Mouse (Mus musculus): ENCODE data around the gene Rab10.
"Not testable (repeated sequence)": the region's sequence is repeated elsewhere in the genome, so short reads cannot be mapped to it uniquely, and the experiment has no call there.

Rab10 gene

GRCm38 (mm10) chr12:3309391-3310320 is at the start of gene Rab10:
Gene Rab10, minus strand, starts transcription at chr12:3309969.
- DNase-seq (ENCODE audit: low read depth, low spot score) = peak; percentile 99

GRCm38 (mm10) chr12:3359302-3359701 is 49.5 kb upstream of the Rab10 start:
- DNase-seq (ENCODE audit: low read depth, low spot score) = peak; percentile 87

GRCm38 (mm10) chr12:3356824-3357223 is 47.1 kb upstream of the Rab10 start:
- DNase-seq (ENCODE audit: low read depth, low spot score) = peak; percentile 75

GRCm38 (mm10) chr12:3355068-3355467 is 45.3 kb upstream of the Rab10 start:
- no peak for DNase-seq (ENCODE audit: low read depth, low spot score)

- DNase-seq (ENCODE audit: low read depth, low spot score) = no peak
Measured at GRCm38 (mm10) chr12:3352216-3352615, 42.4 kb upstream of the Rab10 start.

GRCm38 (mm10) chr12:3350136-3350535 is 40.4 kb upstream of the Rab10 start:
- DNase-seq (ENCODE audit: low read depth, low spot score) = no peak

- DNase-seq (ENCODE audit: low read depth, low spot score) = no peak
Measured at GRCm38 (mm10) chr12:3349387-3349786, 39.6 kb upstream of the Rab10 start.

GRCm38 (mm10) chr12:3347682-3348081 is 37.9 kb upstream of the Rab10 start:
- no peak for DNase-seq (ENCODE audit: low read depth, low spot score)

GRCm38 (mm10) chr12:3345038-3345437 is 35.3 kb upstream of the Rab10 start:
- no peak for DNase-seq (ENCODE audit: low read depth, low spot score)

GRCm38 (mm10) chr12:3344155-3344554 is 34.4 kb upstream of the Rab10 start:
- DNase-seq (ENCODE audit: low read depth, low spot score) = no peak

GRCm38 (mm10) chr12:3338931-3339330 is 29.2 kb upstream of the Rab10 start:
- peak; percentile 75 for DNase-seq (ENCODE audit: low read depth, low spot score)

GRCm38 (mm10) chr12:3329677-3330076 is 19.9 kb upstream of the Rab10 start:
- no peak for DNase-seq (ENCODE audit: low read depth, low spot score)

GRCm38 (mm10) chr12:3325232-3325631 is 15.5 kb upstream of the Rab10 start:
- DNase-seq (ENCODE audit: low read depth, low spot score) = no peak

GRCm38 (mm10) chr12:3323241-3323640 is 13.5 kb upstream of the Rab10 start:
- no peak for DNase-seq (ENCODE audit: low read depth, low spot score)

GRCm38 (mm10) chr12:3319377-3319776 is 9.6 kb upstream of the Rab10 start:
- no peak for DNase-seq (ENCODE audit: low read depth, low spot score)

- no peak for DNase-seq (ENCODE audit: low read depth, low spot score)
Measured at GRCm38 (mm10) chr12:3316937-3317336, 7.2 kb upstream of the Rab10 start.

- no peak for DNase-seq (ENCODE audit: low read depth, low spot score)
Measured at GRCm38 (mm10) chr12:3316083-3316482, 6.3 kb upstream of the Rab10 start.

GRCm38 (mm10) chr12:3312886-3313285 is 3.1 kb upstream of the Rab10 start:
- DNase-seq (ENCODE audit: low read depth, low spot score) = no peak

- DNase-seq (ENCODE audit: low read depth, low spot score) = no peak
Measured at GRCm38 (mm10) chr12:3310321-3310692, 538 bp upstream of the Rab10 start.

GRCm38 (mm10) chr12:3308541-3309241 is 1.1 kb downstream of the Rab10 start:
- peak; percentile 44 for DNase-seq (ENCODE audit: low read depth, low spot score)

- no peak for DNase-seq (ENCODE audit: low read depth, low spot score)
Measured at GRCm38 (mm10) chr12:3307587-3307986, 2.2 kb downstream of the Rab10 start.

- no peak for DNase-seq (ENCODE audit: low read depth, low spot score)
Measured at GRCm38 (mm10) chr12:3305238-3305637, 4.5 kb downstream of the Rab10 start.

GRCm38 (mm10) chr12:3297622-3298021 is 12.1 kb downstream of the Rab10 start:
- not testable (repeated sequence) for DNase-seq (ENCODE audit: low read depth, low spot score)

Data from CD4-positive, CD25-positive, alpha-beta regulatory T cell, adult 2 months (primary cell).